Mouse (Mus musculus) kidney, adult 2 months (tissue): Measurements from ENCODE around the gene Trp53bp2.

Source experiments
- CTCF ChIP-seq: fragments of 200-500 bp; conservative IDR thresholded peaks from 2 replicates; pipeline ENCODE4 v1.5.1; 2011; ENCODE audit warnings: low read depth, mild to moderate bottlenecking, control low read depth, low read length, moderate library complexity, mixed read lengths; ENCODE audit not compliant: insufficient read depth, insufficient read length
- POLR2A ChIP-seq: fragments of 200-500 bp; IDR thresholded peaks from one replicate; pipeline ENCODE4 v1.6.1; 2011; ENCODE audit warnings: low read depth, low read length, control low read depth

- no peak for TF ChIP-seq POLR2A
- TF ChIP-seq CTCF, result no peak
Measured at GRCm38 (mm10) chr1:182439546-182440222, 30.7 kb downstream of the Trp53bp2 start.
